Comparison of ENCODE assay signal across 8 mouse cellular contexts in genomic region chr1:86441980-86442831, GRCm38 (mm10). TPM values are rescaled to one million over a fixed set of nuclear protein-coding genes. Genes with fewer than 3 reads are reported as not detected.
DNase-seq lines count a peak whose midpoint lies in the region; ATAC-seq and TF ChIP-seq lines count a peak whose summit lies in the region.

No protein-coding gene starts in this region.

- H3K9me3 ChIP-seq in heart, embryonic 13.5 days, result no peaks in the 10 kb centered on the region
- H3K9me3 ChIP-seq in liver, embryonic 13.5 days (replicated peaks), result no peaks in the 10 kb centered on the region
- no peaks in the 10 kb centered on the region for H3K9me3 ChIP-seq in stomach, embryonic 15.5 days

- H3K4me2 ChIP-seq in heart, embryonic 13.5 days, result peak overlapping the region; percentile 93
- H3K4me2 ChIP-seq in liver, embryonic 13.5 days, result peak overlapping the region; percentile 99
- H3K4me2 ChIP-seq in stomach, embryonic 15.5 days, result peak overlapping the region; percentile 86

- under 1% methylated on average over 81 of the region's 81 CpGs for WGBS in heart, embryonic 13.5 days
- WGBS in liver, embryonic 13.5 days (ENCODE audit: insufficient replicate concordance), result under 1% methylated on average over 81 of the region's 81 CpGs
- WGBS in stomach, embryonic 15.5 days, result under 1% methylated on average over 81 of the region's 81 CpGs

- H3ac ChIP-seq in C2C12 (ENCODE audit: control insufficient read depth, insufficient read length, low read depth), result peak overlapping the region; percentile 92

- TF ChIP-seq CTCF in C2C12 (IDR thresholded peaks at IDR 0.05; ENCODE audit: control insufficient read depth, insufficient read depth, insufficient read length), result no peak
- TF ChIP-seq CTCF in brain, embryonic 14.5 days (IDR thresholded peaks at IDR 0.05; ENCODE audit: borderline replicate concordance, extremely low read depth, insufficient read depth, insufficient read length), result no peak

- H3K79me2 ChIP-seq in C2C12 (ENCODE audit: control insufficient read depth, insufficient read depth), result peaks cover 8% of the 10 kb centered on the region

- TF ChIP-seq POLR2A in brain, embryonic 14.5 days (IDR thresholded peaks at IDR 0.05; ENCODE audit: borderline replicate concordance, extremely low read depth, insufficient read depth, insufficient read length, poor library complexity, severe bottlenecking), result peak; percentile 38

- peaks cover 62% of the 10 kb centered on the region for H3K4me1 ChIP-seq in heart, embryonic 13.5 days
- peaks cover 76% of the 10 kb centered on the region for H3K4me1 ChIP-seq in liver, embryonic 13.5 days (replicated peaks)
- H3K4me1 ChIP-seq in stomach, embryonic 15.5 days, result peaks cover 37% of the 10 kb centered on the region

- H3K27me3 ChIP-seq in C2C12 (ENCODE audit: control insufficient read depth, insufficient read depth, insufficient read length), result no peaks in the 10 kb centered on the region
- H3K27me3 ChIP-seq in heart, embryonic 13.5 days (replicated peaks), result no peaks in the 10 kb centered on the region
- no peaks in the 10 kb centered on the region for H3K27me3 ChIP-seq in liver, embryonic 13.5 days
- no peaks in the 10 kb centered on the region for H3K27me3 ChIP-seq in stomach, embryonic 15.5 days (replicated peaks)

- DNase-seq in brain, embryonic 14.5 days (ENCODE audit: low read depth), result peak; percentile 92
- DNase-seq in kidney, postnatal 10 days, result peak; percentile 95
- peak; percentile 73 for DNase-seq in liver, embryonic 13.5 days
- DNase-seq in natural killer cell, adult 2 months (ENCODE audit: low spot score in 2 of 2), result peak; percentile 44 to 80

- peak overlapping the region; percentile 100 for H3K27ac ChIP-seq in heart, embryonic 13.5 days (replicated peaks)
- H3K27ac ChIP-seq in liver, embryonic 13.5 days, result peak overlapping the region; percentile 92
- peak overlapping the region; percentile 98 for H3K27ac ChIP-seq in stomach, embryonic 15.5 days

- 0 out of 2 replicates have a peak, but pooled peaks have one; percentile 27 for ATAC-seq in erythroid progenitor cell, adult 5-6 weeks (replicated peaks; ENCODE audit: low FRiP score, poor library complexity, severe bottlenecking)
- peak; percentile 56 for ATAC-seq in heart, embryonic 13.5 days (ENCODE audit: extremely low read depth, insufficient number of reproducible peaks, low FRiP score, low TSS enrichment)
- peak; percentile 49 for ATAC-seq in liver, embryonic 13.5 days (ENCODE audit: low read depth)
- peak; percentile 61 for ATAC-seq in stomach, embryonic 15.5 days (ENCODE audit: insufficient read depth, low FRiP score, low read depth)

- H3K9ac ChIP-seq in heart, embryonic 13.5 days, result peak overlapping the region; percentile 88
- H3K9ac ChIP-seq in liver, embryonic 13.5 days, result peak overlapping the region; percentile 86
- H3K9ac ChIP-seq in stomach, embryonic 15.5 days, result peak overlapping the region; percentile 65

- no peaks in the 10 kb centered on the region for H3K79me3 ChIP-seq in C2C12 (ENCODE audit: low read depth)

- H3K36me3 ChIP-seq in C2C12 (ENCODE audit: control insufficient read depth, insufficient read depth), result no peaks in the 10 kb centered on the region
- H3K36me3 ChIP-seq in heart, embryonic 13.5 days, result no peaks in the 10 kb centered on the region
- no peaks in the 10 kb centered on the region for H3K36me3 ChIP-seq in liver, embryonic 13.5 days
- no peaks in the 10 kb centered on the region for H3K36me3 ChIP-seq in stomach, embryonic 15.5 days

- H3K4me3 ChIP-seq in C2C12 (ENCODE audit: insufficient read depth, poor library complexity, severe bottlenecking), result peak overlapping the region; percentile 39
- H3K4me3 ChIP-seq in heart, embryonic 13.5 days, result peak overlapping the region; percentile 56
- peak overlapping the region; percentile 70 for H3K4me3 ChIP-seq in liver, embryonic 13.5 days (replicated peaks)
- peak overlapping the region; percentile 44 for H3K4me3 ChIP-seq in stomach, embryonic 15.5 days (replicated peaks)

TF ChIP-seq in C2C12, 6 proteins besides CTCF, POLR2A, EP300 and RAD21:
- TF ChIP-seq MAX (IDR thresholded peaks at IDR 0.05) (peak; percentile 60), FOSL1 (IDR thresholded peaks at IDR 0.05; ENCODE audit: insufficient read depth, low read length, poor library complexity, severe bottlenecking) (no peak), MYOG (IDR thresholded peaks at IDR 0.05; ENCODE audit: control insufficient read depth, extremely low read depth, insufficient read length) (no peak)

RNA-seq across cellular contexts. Expression of gene Tex44, which starts 16.1 kb away (rescaled TPM):
- not detected for polyA plus RNA-seq in C2C12 (2012; fragmentation: generic; extraction: Trizol)
- polyA plus RNA-seq in brain, embryonic 14.5 days (2012; rRNA removed), result not detected in 2 replicates
- total RNA-seq in erythroid progenitor cell, adult 5-6 weeks (2015; ENCODE audit: low replicate concordance), result not detected in 2 replicates
- not detected in 2 replicates for total RNA-seq in erythroid progenitor cell, adult 5-6 weeks (2017; ENCODE audit: low replicate concordance)
- not detected in 2 replicates for polyA plus RNA-seq in heart, embryonic 13.5 days (2015; fragmentation: Nextera tagmentation; extraction: Ambion mirVana)
- not detected in 2 replicates for polyA plus RNA-seq in liver, embryonic 13.5 days (2015; fragmentation: Nextera tagmentation; extraction: Ambion mirVana)
- not detected in 2 replicates for polyA plus RNA-seq in stomach, embryonic 15.5 days (2015; fragmentation: Nextera tagmentation; extraction: Ambion mirVana)

RNA-seq across cellular contexts. Expression of gene Nmur1, which starts 16.2 kb away (rescaled TPM):
- 0.02 TPM for polyA plus RNA-seq in C2C12 (2012; fragmentation: generic; extraction: Trizol)
- polyA plus RNA-seq in brain, embryonic 14.5 days (2012; rRNA removed), result 0.09 and 0.11 TPM in 2 replicates
- 1.1 TPM in 1 of 2 replicates, not detected in the other for total RNA-seq in erythroid progenitor cell, adult 5-6 weeks (2015; ENCODE audit: low replicate concordance)
- total RNA-seq in erythroid progenitor cell, adult 5-6 weeks (2017; ENCODE audit: low replicate concordance), result not detected in 2 replicates
- polyA plus RNA-seq in heart, embryonic 13.5 days (2015; fragmentation: Nextera tagmentation; extraction: Ambion mirVana), result not detected in 2 replicates
- polyA plus RNA-seq in liver, embryonic 13.5 days (2015; fragmentation: Nextera tagmentation; extraction: Ambion mirVana), result not detected in 2 replicates
- polyA plus RNA-seq in stomach, embryonic 15.5 days (2015; fragmentation: Nextera tagmentation; extraction: Ambion mirVana), result not detected in 2 replicates

Comparison
In these comparisons a context has a peak if more than half of its experiments do, and no peak if none do; other contexts are left out.
1. Peak in every context shown above with its lines: DNase-seq, ATAC-seq, H3K4me3 ChIP-seq and H3K27ac ChIP-seq.